Mouse (Mus musculus) testis, adult 2 months (tissue): Measurements from ENCODE around the gene Scaper.

ENCODE experiments used
- CTCF ChIP-seq: fragments of 200-500 bp; IDR thresholded peaks from 2 replicates; pipeline ENCODE4 v1.5.1; 2012; ENCODE audit warnings: low read depth, mild to moderate bottlenecking, inconsistent platforms, low read length, moderate library complexity; ENCODE audit not compliant: control insufficient read depth, insufficient read depth, insufficient replicate concordance
- POLR2A ChIP-seq: fragments of 200-500 bp; IDR thresholded peaks from 2 replicates; pipeline ENCODE4 v1.6.1; 2012; ENCODE audit warnings: low read depth, mild to moderate bottlenecking, inconsistent platforms, low read length, moderate library complexity; ENCODE audit not compliant: control insufficient read depth

- TF ChIP-seq CTCF = no peak
- no peak for TF ChIP-seq POLR2A
These were observed 351.8 kb downstream of the Scaper start for GRCm38 (mm10) chr9:55586141-55586540.
